Mouse (Mus musculus) G1E (cell line): ENCODE results near the gene Mettl15.

Experiments used
- CTCF ChIP-seq: IDR thresholded peaks from 2 replicates; pipeline ENCODE4 v1.5.1; 2012; ENCODE audit warnings: low read depth, low read length, inconsistent platforms, mixed read lengths
- GATA1 ChIP-seq: IDR thresholded peaks from 2 replicates; pipeline ENCODE4 v1.6.1; 2012; ENCODE audit warnings: borderline replicate concordance, low read length, inconsistent platforms, mixed read lengths
- GATA2 ChIP-seq: IDR thresholded peaks from 2 replicates; pipeline ENCODE4 v1.6.1; 2012; ENCODE audit warnings: low read depth, low read length, inconsistent platforms, borderline replicate concordance
- POLR2AphosphoS5 ChIP-seq: IDR thresholded peaks from 2 replicates; pipeline ENCODE4 v1.6.1; 2012; ENCODE audit warnings: low read depth, low read length, inconsistent platforms; ENCODE audit not compliant: insufficient replicate concordance
- TAL1 ChIP-seq: conservative IDR thresholded peaks from 2 replicates; pipeline ENCODE4 v1.6.1; 2012; ENCODE audit warnings: low read depth, low read length, inconsistent platforms, mixed read lengths

DNA sequence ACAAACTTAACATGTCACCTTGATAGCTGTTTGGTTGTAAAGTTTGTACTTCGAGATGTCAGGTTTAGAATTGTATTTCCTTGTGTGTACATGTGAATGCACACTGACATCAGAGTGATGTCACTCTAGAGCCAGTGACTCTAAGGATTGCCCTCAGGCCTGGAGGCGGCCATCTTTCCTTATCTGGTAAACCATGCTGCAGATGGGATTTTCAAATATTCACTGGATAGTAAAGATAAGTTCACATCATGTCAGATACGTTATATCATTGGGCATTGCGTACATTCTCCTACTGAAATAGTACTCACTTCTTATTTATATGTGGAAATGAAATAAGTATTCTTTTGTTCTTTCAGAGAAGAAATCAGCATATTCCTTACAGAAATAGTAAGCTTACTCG lies 15.7 kb upstream of the Mettl15 start:
- TF ChIP-seq CTCF (no peak), TAL1 (peak; percentile 61), GATA1 (no peak), GATA2 (no peak), POLR2AphosphoS5 (no peak)
